In the genomic region with DNA sequence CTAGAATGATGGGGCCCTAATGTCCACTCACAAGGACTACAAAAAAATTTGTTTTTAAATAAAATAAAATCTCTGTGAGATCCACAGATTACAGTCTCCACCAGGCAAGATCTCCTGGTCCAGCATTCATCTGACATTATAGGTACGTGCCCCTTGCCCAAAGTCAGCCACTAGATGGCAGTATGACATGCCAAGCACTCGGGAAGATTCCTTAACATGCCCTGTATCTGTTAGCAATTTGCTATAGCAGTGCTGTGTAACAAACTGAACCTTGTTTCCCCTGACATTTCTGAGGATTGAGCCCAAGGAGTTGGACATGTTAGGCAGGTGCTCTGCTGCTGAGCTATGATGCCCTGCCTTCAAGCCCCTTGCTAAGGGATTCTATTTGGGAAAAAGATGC, we compare ENCODE assay signal across 10 mouse cellular contexts. TPM values are rescaled to one million over a fixed set of nuclear protein-coding genes. Genes with fewer than 3 reads are reported as not detected.
DNase-seq lines count a peak whose midpoint lies in the region; ATAC-seq and TF ChIP-seq lines count a peak whose summit lies in the region.
"Had no signal": no experiment of that assay in that cellular context is flagged by ENCODE, and none has a peak within 500 bp of the region (broad histone marks: within the 10 kb centered on the region; RNA-seq: fewer than 3 reads in every experiment).

No protein-coding gene starts in this region.

- no peak for DNase-seq in left cerebral cortex, adult 2 months (ENCODE audit: extremely low spot score in 1 of 2, low spot score in 2 of 2)
- no peak for DNase-seq in left cerebral cortex, adult 9 months (ENCODE audit: low spot score in 2 of 2)
- DNase-seq in G1E (ENCODE audit: low spot score) = no peak
- peak; percentile 33 for DNase-seq in embryo, embryonic 11 days
- peak; percentile 40 for DNase-seq in retina, postnatal 1 day
- DNase-seq in layer of hippocampus, adult 9-10 months (ENCODE audit: low spot score) = no peak
- no peak for DNase-seq in layer of hippocampus, adult 9-11 months
- no peak for DNase-seq in gastrocnemius, postnatal 25 days
- DNase-seq: cerebellum, postnatal 14 days had no signal

- H3K27me3 ChIP-seq in G1E (ENCODE audit: insufficient read depth, low read length) = peaks cover 17% of the 10 kb centered on the region; the same call in 1 of the 2 replicates

- peaks cover 26% of the 10 kb centered on the region for H3K36me3 ChIP-seq in G1E (replicated peaks)

- H3K4me1 ChIP-seq in G1E (ENCODE audit: insufficient read depth, low read depth, low read length) = peaks cover 6% of the 10 kb centered on the region

- ATAC-seq in G1E (ENCODE audit: extremely low read depth, insufficient number of reproducible peaks, low FRiP score, poor library complexity, severe bottlenecking) = no peak

- peak; percentile 52 for TF ChIP-seq CTCF in left cerebral cortex, adult 2 months (IDR thresholded peaks at IDR 0.05)
- peak; percentile 64 for TF ChIP-seq CTCF in G1E (IDR thresholded peaks at IDR 0.05; ENCODE audit: low read depth, low read length)

- peaks cover 3% of the 10 kb centered on the region; the same call in 1 of the 2 replicates for H3K9me3 ChIP-seq in G1E (replicated peaks)

- H3K27ac ChIP-seq in left cerebral cortex, adult 2 months = no peak overlapping the region

- no peak overlapping the region for H3K4me3 ChIP-seq in left cerebral cortex, adult 2 months
- no peak overlapping the region for H3K4me3 ChIP-seq in G1E (ENCODE audit: low read depth, low read length)
- H3K4me3 ChIP-seq: megakaryocyte, embryonic 14.5 days had no signal

- intact Hi-C loops in left cerebral cortex, adult 2 months (cut with DNase I) = no loop called here

RNA-seq across cellular contexts. Expression of gene Kdelr2, which starts 8.0 kb away (rescaled TPM):
- 10 to 100 TPM; 33.3 to 33.4 TPM for total RNA-seq in left cerebral cortex, adult 2 months (2021)
- total RNA-seq in G1E (2014; fragmentation: Nextera tagmentation) (55.7 and 59.7 TPM in 2 replicates), G1E (2017) (75.3 and 95.5 TPM in 2 replicates)
- polyA plus RNA-seq in G1E (2012) = 43.7 and 44.6 TPM in 2 replicates
- 10 to 100 TPM; 34.1 to 40.0 TPM for total RNA-seq in gastrocnemius, postnatal 25 days (2021)

RNA-seq across cellular contexts. Expression of gene Grid2ip, which starts 38.5 kb away (rescaled TPM):
- total RNA-seq in left cerebral cortex, adult 2 months (2021) = 1 to 10 TPM; 2.2 to 2.7 TPM
- total RNA-seq in G1E (2014; fragmentation: Nextera tagmentation) = not detected in 2 replicates
- 0.05 TPM in 1 of 2 replicates, not detected in the other for total RNA-seq in G1E (2017)
- polyA plus RNA-seq in G1E (2012) = 0.02 TPM in 1 of 2 replicates, not detected in the other
- not detected for total RNA-seq in gastrocnemius, postnatal 25 days (2021)

Comparison
In these comparisons a context has a peak if more than half of its experiments do, and no peak if none do; other contexts are left out.
1. DNase-seq: peak in embryo, embryonic 11 days (single experiment) and retina, postnatal 1 day (single experiment); none in left cerebral cortex, adult 2 months (0 of 2), left cerebral cortex, adult 9 months (0 of 2), G1E (single experiment), layer of hippocampus, adult 9-10 months (single experiment), layer of hippocampus, adult 9-11 months (single experiment) and gastrocnemius, postnatal 25 days (single experiment).